Mouse (Mus musculus): ENCODE results near the gene Gm5072. TPM values are rescaled to one million over a fixed set of nuclear protein-coding genes. Genes with fewer than 3 reads are reported as not detected.
"Not testable (repeated sequence)": the region's sequence is repeated elsewhere in the genome, so short reads cannot be mapped to it uniquely, and the experiment has no call there.

Gene Gm5072
- not detected in 2 replicates for polyA plus RNA-seq (2012)

DNA sequence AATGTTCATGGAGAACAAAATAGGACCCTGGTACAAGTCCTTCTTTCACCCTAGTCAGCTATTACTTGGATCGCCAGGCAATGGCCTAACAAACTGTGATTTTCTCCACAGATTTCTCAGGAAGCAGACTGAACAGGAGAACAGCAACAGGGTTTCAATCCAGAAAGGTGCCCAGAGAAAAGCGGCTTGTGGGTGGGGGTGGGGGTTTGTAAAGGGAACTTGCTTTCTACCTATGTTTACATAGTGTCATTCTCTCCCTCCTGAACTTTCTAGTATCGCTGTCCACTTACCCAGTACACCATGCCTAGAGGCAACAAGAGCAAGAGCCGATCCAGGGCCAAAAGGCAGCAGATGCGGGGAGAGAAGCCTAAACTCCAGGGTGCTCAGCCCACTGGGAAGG lies at the start of gene Gm5072:
Gene Gm5072 (plus strand): TSS at position 301 of the 400 bp plus-strand sequence.
- not testable (repeated sequence) for TF ChIP-seq GATA1 (IDR thresholded peaks at IDR 0.05; ENCODE audit: low read length)

Other genes with a start within 250 kb of the Gm5072 start
- gene Mageb2, start 60.8 kb upstream of the Gm5072 start, polyA plus RNA-seq (2012) = not detected in 2 replicates
- gene Gm8914, start 87.6 kb downstream of the Gm5072 start, polyA plus RNA-seq (2012) = not detected in 2 replicates
- not detected in 2 replicates for gene 1700084M14Rik, start 183.4 kb downstream of the Gm5072 start, polyA plus RNA-seq (2012)
- gene Gm14781, start 239.7 kb downstream of the Gm5072 start, polyA plus RNA-seq (2012) = not detected in 2 replicates